Mouse (Mus musculus): ENCODE results near the gene Mthfd1l.

GRCm38 (mm10) chr10:4047666-4048065, 74.7 kb downstream of the Mthfd1l start:
- TF ChIP-seq POLR2A (IDR thresholded peaks at IDR 0.05; ENCODE audit: low read depth, low read length) (no peak), CTCF (conservative IDR thresholded peaks at IDR 0.05; ENCODE audit: insufficient read depth, insufficient read length, low read depth, low read length) (no peak)

All from kidney, adult 2 months (tissue).